Mouse (Mus musculus) thymus, adult 2 months (tissue): ENCODE measurements around the gene Mxi1. TPM values are rescaled to one million over a fixed set of nuclear protein-coding genes. Genes with fewer than 3 reads are reported as not detected.

ENCODE experiments used
- DNase-seq: peaks from one replicate; pipeline ENCODE4 v3.0.0; 2021
- H3K27ac ChIP-seq: fragments of 200-500 bp; 2 replicates; pipeline ENCODE4 v1.5.1; 2012; ENCODE audit warnings: low read length, control low read depth; ENCODE audit not compliant: control insufficient read depth, insufficient read depth
- H3K27me3 ChIP-seq: fragments of 200-500 bp; 2 replicates; pipeline ENCODE4 v1.6.1; 2012; ENCODE audit warnings: mild to moderate bottlenecking, low read length, moderate library complexity, mixed read lengths; ENCODE audit not compliant: control insufficient read depth, insufficient read depth
- H3K36me3 ChIP-seq: fragments of 200-500 bp; 2 replicates; pipeline ENCODE4 v1.6.1; 2012; ENCODE audit warnings: mild to moderate bottlenecking, low read length, moderate library complexity; ENCODE audit not compliant: control insufficient read depth, insufficient read depth
- H3K4me1 ChIP-seq: fragments of 200-500 bp; replicated peaks from 2 replicates; pipeline ENCODE4 v1.6.1; 2012; ENCODE audit warnings: low read length; ENCODE audit not compliant: control insufficient read depth, insufficient read depth
- H3K4me3 ChIP-seq: fragments of 200-500 bp; 2 replicates; pipeline ENCODE4 v1.5.1; 2012; ENCODE audit warnings: mild to moderate bottlenecking, low read length, control low read depth, moderate library complexity; ENCODE audit not compliant: control insufficient read depth, insufficient read depth
- CTCF ChIP-seq: fragments of 200-500 bp; IDR thresholded peaks from 2 replicates; pipeline ENCODE4 v1.5.1; 2012; ENCODE audit warnings: mild to moderate bottlenecking, control low read depth, low read length, moderate library complexity, borderline replicate concordance; ENCODE audit not compliant: control insufficient read depth, poor library complexity, insufficient read depth; ENCODE audit errors: extremely low read depth
- POLR2A ChIP-seq: fragments of 200-500 bp; IDR thresholded peaks from 2 replicates; pipeline ENCODE4 v1.6.1; 2012; ENCODE audit warnings: mild to moderate bottlenecking, low read length, control low read depth, moderate library complexity; ENCODE audit not compliant: control insufficient read depth, poor library complexity, insufficient read depth; ENCODE audit errors: extremely low read depth
- WGBS: fragments of 180-500 bp; shearing (Covaris S2); methylation state at CpG from one replicate; pipeline ENCODE4 v1.1.7; 2018; 5-methylcytosine and 5-hydroxymethylcytosine counted together
- polyA plus RNA-seq: library from polyadenylated mRNA; depleted of rRNA; stranded (reverse); fragments of >200 nt; gene quantifications from 2 replicates; pipeline ENCODE4 v1.2.3, GENCODE M21; 2012; rRNA removed

The Mxi1 gene
- polyA plus RNA-seq: 29.1 and 31.9 TPM in 2 replicates

DNA sequence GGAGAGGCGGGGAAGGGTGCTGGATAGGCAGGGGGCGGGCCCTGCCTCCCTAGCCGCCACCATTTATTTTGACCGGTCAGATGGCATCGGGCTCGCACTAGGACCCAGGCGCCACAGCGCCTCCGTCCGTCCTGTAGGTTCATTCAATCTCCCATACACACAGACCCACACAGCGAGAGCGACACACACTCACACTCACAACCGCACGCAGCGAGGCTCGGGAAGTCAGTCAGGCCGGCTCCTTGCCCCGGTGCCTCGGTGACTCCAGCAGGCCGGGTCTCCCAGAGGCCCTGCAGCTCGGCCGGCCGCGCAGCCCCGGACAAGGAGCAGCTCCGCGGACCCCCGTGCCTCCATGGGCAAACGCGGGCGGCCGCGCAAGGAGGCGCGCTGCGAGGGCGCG lies at the start of gene Mxi1:
Gene Mxi1, plus strand, starts transcription at position 171 of the 400 bp plus-strand sequence.
- Histone ChIP-seq H3K27me3 (no peaks in the 10 kb centered on the region), H3K36me3 (no peaks in the 10 kb centered on the region), H3K4me3 (peak within 1 kb of the TSS; percentile 98), H3K27ac (peak within 1 kb of the TSS; percentile 22; the same call in 1 of the 2 replicates), H3K4me1 (peaks cover 3% of the 10 kb centered on the region)
- 1% methylated on average over 38 of the region's 38 CpGs for WGBS
- DNase-seq: peak; percentile 64
- TF ChIP-seq CTCF: peak; percentile 39; the same call in 1 of the 2 replicates
- no peak; the same call in 1 of the 2 replicates for TF ChIP-seq POLR2A

DNA sequence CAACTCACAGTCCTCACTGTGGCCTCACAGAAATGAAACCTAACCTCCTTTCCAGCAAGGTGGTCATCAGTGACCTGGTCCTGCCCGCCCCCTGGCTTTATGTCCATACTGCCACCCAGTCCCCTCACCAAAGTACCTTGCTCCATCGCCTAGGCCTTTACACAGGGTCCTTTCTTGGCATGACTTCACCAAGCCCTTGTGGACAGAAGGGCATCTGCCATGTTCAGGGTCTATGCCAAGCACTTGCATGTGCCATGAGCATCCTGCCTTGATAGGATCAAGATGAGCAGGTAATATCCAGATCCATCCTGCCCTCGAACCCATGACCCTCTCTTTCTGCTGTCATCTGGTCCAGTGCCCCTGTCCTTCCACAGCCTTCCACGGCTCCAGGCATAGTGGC lies 49.5 kb upstream of the Mxi1 start:
- Histone ChIP-seq H3K27ac (no peak overlapping the region), H3K4me1 (peaks cover 5% of the 10 kb centered on the region; the same call in 1 of the 2 replicates), H3K36me3 (no peaks in the 10 kb centered on the region), H3K4me3 (no peak overlapping the region), H3K27me3 (no peaks in the 10 kb centered on the region)
- DNase-seq: no peak
- TF ChIP-seq POLR2A (no peak), CTCF (no peak)
- WGBS: 89% methylated on average over 4 of the region's 4 CpGs

DNA sequence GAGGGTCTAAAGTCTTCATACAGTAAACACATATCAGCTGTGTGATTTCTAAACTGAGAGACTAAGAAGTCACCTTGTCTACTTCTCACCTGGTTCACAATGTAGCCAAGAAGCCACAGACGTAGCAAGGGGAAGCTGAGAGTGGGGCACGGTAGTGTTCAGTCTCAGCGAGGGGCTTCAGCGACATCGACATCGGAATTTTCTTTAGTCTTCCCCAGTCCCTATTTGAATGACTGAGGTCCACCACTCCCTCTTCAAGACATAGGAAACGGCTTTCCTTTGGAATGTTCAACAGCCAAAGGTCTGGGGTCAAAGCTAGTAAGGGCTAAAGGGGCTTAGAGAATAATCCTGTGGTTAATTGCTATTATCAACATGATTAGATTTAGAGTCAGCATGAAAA lies 48.3 kb upstream of the Mxi1 start:
- H3K36me3 ChIP-seq: no peaks in the 10 kb centered on the region
- H3K4me1 ChIP-seq: peaks cover 5% of the 10 kb centered on the region; the same call in 1 of the 2 replicates
- 86% methylated on average over 7 of the region's 7 CpGs for WGBS
- no peak overlapping the region for H3K4me3 ChIP-seq
- no peaks in the 10 kb centered on the region for H3K27me3 ChIP-seq
- no peak for TF ChIP-seq POLR2A
- no peak for TF ChIP-seq CTCF
- no peak overlapping the region for H3K27ac ChIP-seq
- DNase-seq: no peak

DNA sequence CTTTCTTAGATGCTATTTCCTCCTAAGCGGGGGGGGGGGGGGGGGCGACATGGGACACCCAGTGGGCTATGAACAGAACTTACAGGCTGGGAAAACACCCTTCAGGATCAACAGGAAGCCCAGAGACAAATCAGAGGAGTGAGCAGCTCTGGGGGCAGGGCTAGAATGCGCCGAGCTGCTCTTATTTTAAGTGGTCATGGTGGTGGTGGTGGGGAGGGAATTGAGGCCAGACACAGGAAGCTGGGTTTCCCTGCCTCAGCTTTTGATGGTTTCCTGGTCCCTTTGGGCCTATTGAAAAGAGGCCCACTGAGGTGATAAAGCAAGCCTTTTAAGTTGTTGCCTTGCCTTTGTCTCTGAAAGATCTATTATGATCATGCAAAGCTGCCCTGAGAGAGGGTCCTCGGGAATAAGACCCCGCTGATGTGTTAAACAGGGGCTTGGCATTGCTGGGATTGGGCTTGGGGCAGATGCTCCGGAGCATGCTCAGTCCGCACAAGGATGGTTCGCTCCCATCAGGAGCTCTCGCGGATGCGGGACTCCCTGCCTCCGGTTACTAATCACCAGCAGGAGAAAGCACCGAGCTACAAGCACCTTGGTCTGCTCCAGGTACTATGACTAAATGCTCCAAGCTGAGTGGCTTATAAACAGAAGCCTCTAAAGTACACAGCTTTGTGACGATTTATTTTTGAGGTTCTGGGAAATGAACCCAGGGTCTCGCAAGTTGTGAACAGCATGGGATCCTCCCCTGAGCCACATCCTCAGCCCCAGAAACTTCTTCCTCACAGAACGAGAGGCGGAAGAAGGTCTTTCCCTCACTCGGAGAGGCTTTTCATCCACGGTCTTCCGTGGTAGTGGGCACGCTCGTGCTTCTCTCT lies 46.2 kb upstream of the Mxi1 start:
- H3K27ac ChIP-seq: no peak overlapping the region
- TF ChIP-seq POLR2A (no peak), CTCF (no peak)
- no peaks in the 10 kb centered on the region for H3K36me3 ChIP-seq
- H3K4me3 ChIP-seq: no peak overlapping the region
- no peak for DNase-seq
- H3K4me1 ChIP-seq: peaks cover 5% of the 10 kb centered on the region; the same call in 1 of the 2 replicates
- 19% methylated on average over 23 of the region's 23 CpGs for WGBS
- no peaks in the 10 kb centered on the region for H3K27me3 ChIP-seq

DNA sequence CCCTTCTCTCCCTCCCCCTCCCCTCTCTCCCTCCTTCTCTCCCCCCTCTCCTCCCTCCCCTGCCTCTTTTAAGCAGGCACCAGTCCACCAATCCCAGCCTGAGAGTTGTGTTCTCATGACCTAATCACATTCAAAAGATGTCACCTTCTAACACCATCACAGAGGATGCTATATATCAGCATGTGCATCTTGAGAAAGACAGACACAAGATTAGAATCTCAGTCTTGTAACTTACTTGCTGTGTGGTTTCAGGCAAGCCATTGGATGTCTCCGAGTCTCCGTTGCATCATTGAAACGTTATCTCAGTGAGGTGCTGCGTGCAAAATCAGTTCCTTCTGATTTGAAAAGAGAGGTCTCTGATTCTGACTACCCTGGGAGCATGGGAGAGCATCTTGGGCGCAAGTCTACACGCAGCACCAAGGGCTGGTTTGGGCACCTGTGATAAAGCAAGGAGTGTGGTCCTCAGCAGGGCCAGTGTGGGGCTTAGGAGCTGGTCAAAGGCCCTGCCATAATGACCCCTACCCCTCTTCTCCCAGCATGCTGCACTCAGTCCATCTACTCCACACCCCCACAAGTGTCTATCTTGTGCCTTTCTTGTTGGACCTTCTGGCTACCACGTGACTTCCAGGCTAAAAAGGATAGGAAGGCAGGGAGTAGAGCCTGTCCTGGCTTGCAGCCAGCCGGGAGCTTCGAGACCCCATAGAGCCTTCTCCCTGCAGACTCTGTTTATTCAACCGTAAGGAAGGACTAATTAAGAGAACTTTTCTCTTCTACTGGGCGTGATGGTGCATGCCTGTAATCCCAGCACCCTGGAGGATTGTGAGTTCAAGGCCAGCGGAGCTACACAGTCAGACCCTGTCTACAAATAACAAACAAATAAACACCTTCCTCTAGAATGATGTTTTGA lies 45.2 kb upstream of the Mxi1 start:
- Histone ChIP-seq H3K27ac (no peak overlapping the region), H3K36me3 (no peaks in the 10 kb centered on the region), H3K4me1 (peaks cover 5% of the 10 kb centered on the region; the same call in 1 of the 2 replicates), H3K4me3 (no peak overlapping the region), H3K27me3 (no peaks in the 10 kb centered on the region)
- TF ChIP-seq POLR2A (no peak), CTCF (no peak)
- WGBS: 78% methylated on average over 12 of the region's 12 CpGs
- no peak for DNase-seq

DNA sequence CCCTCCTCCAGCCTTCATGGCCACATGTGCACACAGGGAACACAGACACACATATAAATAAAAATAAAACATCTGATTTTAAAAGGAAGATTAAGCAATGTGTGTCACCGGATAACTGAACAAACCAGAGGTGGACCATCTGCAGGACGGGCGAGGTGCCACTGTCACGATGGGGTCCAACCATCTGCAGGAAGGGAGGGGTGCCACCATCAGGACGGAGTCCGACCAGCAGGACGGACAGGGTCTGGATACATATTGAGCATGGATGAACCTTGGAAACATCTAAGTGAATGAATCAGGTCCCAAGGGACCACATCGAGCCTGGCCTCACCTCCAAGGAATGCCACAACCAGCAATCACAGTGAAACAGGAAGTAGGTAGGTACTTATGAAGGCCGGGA lies 43.0 kb upstream of the Mxi1 start:
- TF ChIP-seq POLR2A: no peak
- TF ChIP-seq CTCF: no peak
- 91% methylated on average over 9 of the region's 9 CpGs for WGBS
- no peak for DNase-seq
- H3K36me3 ChIP-seq: no peaks in the 10 kb centered on the region
- H3K4me1 ChIP-seq: peaks cover 5% of the 10 kb centered on the region; the same call in 1 of the 2 replicates
- no peak overlapping the region for H3K4me3 ChIP-seq
- H3K27me3 ChIP-seq: no peaks in the 10 kb centered on the region
- H3K27ac ChIP-seq: no peak overlapping the region
